Mouse (Mus musculus): Measurements from ENCODE around the gene Sec24b. TPM values are rescaled to one million over a fixed set of nuclear protein-coding genes. Genes with fewer than 3 reads are reported as not detected.

Sec24b gene
- polyA plus RNA-seq, 1 experiment from 2014 or later = 33.3 TPM

DNA sequence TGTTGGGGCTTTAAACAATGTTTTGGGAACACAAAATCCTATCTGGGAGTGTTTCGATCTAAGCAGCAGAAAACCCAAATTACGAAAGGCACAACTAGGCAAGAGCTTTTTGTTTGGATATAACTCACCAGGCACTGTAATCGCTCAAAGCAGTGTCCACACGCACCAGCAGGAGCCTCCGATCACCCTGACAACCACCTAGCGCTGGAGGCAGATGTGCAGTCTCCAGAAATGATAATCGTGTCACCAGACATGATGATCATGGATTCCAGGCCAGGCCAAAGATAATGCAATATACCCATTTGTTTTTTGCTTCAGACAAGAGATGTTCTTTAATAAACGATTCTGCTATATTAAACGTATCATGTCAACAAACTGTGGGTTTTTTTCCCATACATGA is 93.5 kb downstream of the Sec24b start:
- ATAC-seq (ENCODE audit: low FRiP score, low read depth) = no peak

DNA sequence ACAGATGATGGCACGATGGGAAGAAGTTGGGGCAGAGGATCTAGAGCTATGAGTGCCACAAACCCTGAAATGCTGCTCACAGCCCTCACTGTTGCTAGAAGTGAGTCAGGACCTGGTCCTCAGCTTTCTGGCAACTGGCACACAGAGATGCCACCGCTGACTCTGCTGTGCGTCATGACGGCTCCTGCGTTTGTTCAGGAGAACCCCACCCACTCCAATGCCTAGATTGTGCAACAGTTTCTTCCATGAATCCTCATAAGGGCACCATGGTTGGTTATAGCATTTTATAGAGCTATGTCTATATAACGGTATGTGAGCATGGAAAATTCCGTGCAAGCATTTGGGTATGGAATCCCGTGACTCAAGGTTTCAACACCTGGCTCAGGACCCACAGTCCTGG is 96.7 kb downstream of the Sec24b start:
- Histone ChIP-seq H3K27me3 (peaks cover 12% of the 10 kb centered on the region), H3K36me3 (no peaks in the 10 kb centered on the region), H3K4me2 (no peak overlapping the region), H3K4me1 (replicated peaks) (peaks cover 6% of the 10 kb centered on the region), H3K27ac (replicated peaks) (no peak overlapping the region), H3K4me3 (no peak overlapping the region), H3K9ac (no peak overlapping the region), H3K9me3 (no peaks in the 10 kb centered on the region)
- no peak for ATAC-seq (ENCODE audit: low FRiP score, low read depth)
- WGBS = 94% methylated on average over 8 of the region's 8 CpGs

More for the DNA sequence above, 93.5 kb downstream of the Sec24b start:
- peaks cover 22% of the 10 kb centered on the region for H3K4me1 ChIP-seq (replicated peaks)
- H3K4me2 ChIP-seq = no peak overlapping the region
- no peaks in the 10 kb centered on the region for H3K36me3 ChIP-seq
- no peaks in the 10 kb centered on the region for H3K9me3 ChIP-seq
- H3K9ac ChIP-seq = no peak overlapping the region
- no peak overlapping the region for H3K27ac ChIP-seq (replicated peaks)
- H3K27me3 ChIP-seq = peaks cover 12% of the 10 kb centered on the region
- no peak overlapping the region for H3K4me3 ChIP-seq
- WGBS = 61% methylated on average over 9 of the region's 9 CpGs

DNA sequence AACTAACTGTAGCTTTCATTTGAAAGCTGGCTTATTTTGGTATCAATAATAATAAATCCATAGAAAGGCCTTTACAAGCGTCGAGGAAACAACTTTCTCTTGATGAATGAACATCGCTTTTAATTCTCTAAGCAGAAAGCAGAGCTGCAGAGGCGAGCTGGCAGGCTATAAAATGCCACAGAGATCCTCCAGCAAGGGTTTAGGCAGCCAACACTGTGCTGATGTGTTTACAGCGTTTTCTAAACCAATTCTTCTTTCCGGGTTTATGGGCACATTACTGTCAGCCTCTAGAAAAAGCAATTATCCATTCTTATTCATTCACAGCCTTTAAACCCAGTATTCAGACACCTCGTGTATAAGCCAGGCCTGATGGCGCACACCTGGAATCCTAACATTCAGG is 98.8 kb downstream of the Sec24b start:
- 64% methylated on average over 8 of the region's 8 CpGs for WGBS
- Histone ChIP-seq H3K9me3 (no peaks in the 10 kb centered on the region), H3K9ac (no peak overlapping the region), H3K4me1 (replicated peaks) (no peaks in the 10 kb centered on the region), H3K27ac (replicated peaks) (no peak overlapping the region), H3K27me3 (no peaks in the 10 kb centered on the region), H3K4me2 (no peak overlapping the region), H3K4me3 (no peak overlapping the region), H3K36me3 (no peaks in the 10 kb centered on the region)
- no peak for ATAC-seq (ENCODE audit: low FRiP score, low read depth)

DNA sequence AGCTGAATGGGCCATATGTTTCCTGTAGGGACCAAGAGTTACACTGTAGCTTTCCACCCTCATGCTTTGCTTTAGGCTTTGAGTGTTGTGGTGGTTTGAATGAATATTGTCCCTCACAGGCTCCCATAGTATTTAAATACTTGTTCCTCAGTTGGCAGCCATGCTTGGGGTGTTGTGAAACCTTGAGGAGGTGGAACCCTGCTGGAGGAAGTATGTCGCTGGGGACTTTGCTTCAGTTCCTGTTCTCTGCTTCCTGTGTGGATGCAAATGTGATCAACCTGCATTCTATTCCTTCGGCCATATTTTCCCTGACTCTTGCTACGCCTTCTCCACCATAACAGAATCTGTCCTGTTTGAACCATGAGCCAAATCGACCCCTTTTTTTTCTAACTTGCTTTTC is 108.1 kb downstream of the Sec24b start:
- ATAC-seq (ENCODE audit: low FRiP score, low read depth) = no peak
- 89% methylated on average over 4 of the region's 4 CpGs for WGBS
- no peak overlapping the region for H3K27ac ChIP-seq (replicated peaks)
- no peaks in the 10 kb centered on the region for H3K27me3 ChIP-seq
- H3K9ac ChIP-seq = no peak overlapping the region
- H3K4me1 ChIP-seq (replicated peaks) = no peaks in the 10 kb centered on the region
- H3K4me2 ChIP-seq = no peak overlapping the region
- no peaks in the 10 kb centered on the region for H3K36me3 ChIP-seq
- H3K4me3 ChIP-seq = no peak overlapping the region
- H3K9me3 ChIP-seq = no peaks in the 10 kb centered on the region

DNA sequence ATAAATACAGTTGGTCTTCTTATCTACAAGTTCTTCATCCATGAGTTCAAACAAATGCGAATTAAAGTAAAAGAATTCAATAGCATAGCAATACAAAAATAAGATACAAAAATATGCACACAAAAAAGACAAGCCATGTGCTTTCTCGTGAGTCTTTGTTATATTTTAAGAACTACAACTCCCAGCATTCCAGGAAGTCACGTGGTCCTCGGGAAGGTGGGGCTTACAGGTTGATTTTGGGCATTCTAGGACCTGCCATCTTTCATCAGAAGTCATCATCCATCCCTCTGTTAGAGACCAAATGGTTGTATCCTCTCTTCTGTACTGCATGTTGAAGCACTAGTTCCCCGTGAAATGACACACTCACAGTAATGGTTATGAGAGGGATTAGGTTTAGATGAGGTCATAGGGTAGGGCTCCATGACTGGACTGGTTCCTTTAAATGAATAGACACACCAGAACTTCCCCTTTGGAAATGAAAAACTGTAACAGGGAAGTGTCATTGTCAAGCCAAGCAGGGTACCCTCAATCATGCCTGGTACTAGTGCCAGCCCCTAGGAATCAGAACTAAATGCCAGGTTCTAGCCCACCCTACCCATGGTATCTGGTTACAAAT is 112.1 kb downstream of the Sec24b start:
- 86% methylated on average over 5 of the region's 5 CpGs for WGBS
- Histone ChIP-seq H3K4me2 (no peak overlapping the region), H3K9me3 (no peaks in the 10 kb centered on the region), H3K27ac (replicated peaks) (no peak overlapping the region), H3K4me3 (no peak overlapping the region), H3K27me3 (no peaks in the 10 kb centered on the region), H3K4me1 (replicated peaks) (no peaks in the 10 kb centered on the region), H3K9ac (no peak overlapping the region), H3K36me3 (no peaks in the 10 kb centered on the region)
- no peak for ATAC-seq (ENCODE audit: low FRiP score, low read depth)

GRCm38 (mm10) chr3:129948359-129948758 is 113.0 kb downstream of the Sec24b start:
- Histone ChIP-seq H3K36me3 (no peaks in the 10 kb centered on the region), H3K27me3 (no peaks in the 10 kb centered on the region), H3K4me2 (no peak overlapping the region), H3K27ac (replicated peaks) (no peak overlapping the region), H3K9ac (no peak overlapping the region), H3K4me3 (no peak overlapping the region), H3K4me1 (replicated peaks) (no peaks in the 10 kb centered on the region), H3K9me3 (no peaks in the 10 kb centered on the region)
- ATAC-seq (ENCODE audit: low FRiP score, low read depth) = no peak
- 84% methylated on average over 5 of the region's 5 CpGs for WGBS

GRCm38 (mm10) chr3:129946217-129946914 is 115.0 kb downstream of the Sec24b start:
- H3K4me2 ChIP-seq = no peak overlapping the region
- no peak overlapping the region for H3K27ac ChIP-seq (replicated peaks)
- no peaks in the 10 kb centered on the region for H3K9me3 ChIP-seq
- ATAC-seq (ENCODE audit: low FRiP score, low read depth) = no peak
- H3K4me1 ChIP-seq (replicated peaks) = no peaks in the 10 kb centered on the region
- H3K4me3 ChIP-seq = no peak overlapping the region
- H3K27me3 ChIP-seq = no peaks in the 10 kb centered on the region
- no peak overlapping the region for H3K9ac ChIP-seq
- WGBS = 81% methylated on average over 5 of the region's 5 CpGs
- H3K36me3 ChIP-seq = no peaks in the 10 kb centered on the region

- no peak overlapping the region for H3K27ac ChIP-seq (replicated peaks)
- no peaks in the 10 kb centered on the region for H3K9me3 ChIP-seq
- H3K4me3 ChIP-seq = no peak overlapping the region
- H3K4me1 ChIP-seq (replicated peaks) = no peaks in the 10 kb centered on the region
- H3K4me2 ChIP-seq = no peak overlapping the region
- ATAC-seq (ENCODE audit: low FRiP score, low read depth) = no peak
- H3K9ac ChIP-seq = no peak overlapping the region
- H3K27me3 ChIP-seq = no peaks in the 10 kb centered on the region
- no peaks in the 10 kb centered on the region for H3K36me3 ChIP-seq
- WGBS = 88% methylated on average over 4 of the region's 4 CpGs
Measured at GRCm38 (mm10) chr3:129943813-129944212, 117.5 kb downstream of the Sec24b start.

DNA sequence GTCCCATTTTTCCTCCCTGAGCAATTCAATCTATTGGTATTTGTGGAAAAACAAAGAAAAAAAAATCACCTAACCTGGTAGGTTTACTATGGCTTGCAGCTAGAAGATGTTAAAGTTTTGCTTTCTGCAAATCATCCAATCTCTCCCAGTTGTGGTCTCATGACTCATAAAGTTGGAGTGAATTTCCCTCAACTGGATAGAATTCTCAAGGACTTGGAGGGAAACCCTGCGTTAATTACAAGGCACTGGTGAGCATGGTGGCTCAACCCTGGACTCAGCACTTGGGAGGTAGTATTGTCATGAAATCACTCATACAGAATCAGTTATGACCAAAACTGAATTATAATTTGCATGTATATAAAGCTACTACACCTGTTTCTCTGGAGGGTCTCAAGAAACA is 120.1 kb downstream of the Sec24b start:
- ATAC-seq (ENCODE audit: low FRiP score, low read depth) = no peak
- no peaks in the 10 kb centered on the region for H3K27me3 ChIP-seq
- 93% methylated on average over 1 of the region's 1 CpGs for WGBS
- no peaks in the 10 kb centered on the region for H3K9me3 ChIP-seq
- H3K4me1 ChIP-seq (replicated peaks) = no peaks in the 10 kb centered on the region
- no peak overlapping the region for H3K4me2 ChIP-seq
- H3K4me3 ChIP-seq = no peak overlapping the region
- no peak overlapping the region for H3K9ac ChIP-seq
- H3K36me3 ChIP-seq = no peaks in the 10 kb centered on the region
- no peak overlapping the region for H3K27ac ChIP-seq (replicated peaks)

DNA sequence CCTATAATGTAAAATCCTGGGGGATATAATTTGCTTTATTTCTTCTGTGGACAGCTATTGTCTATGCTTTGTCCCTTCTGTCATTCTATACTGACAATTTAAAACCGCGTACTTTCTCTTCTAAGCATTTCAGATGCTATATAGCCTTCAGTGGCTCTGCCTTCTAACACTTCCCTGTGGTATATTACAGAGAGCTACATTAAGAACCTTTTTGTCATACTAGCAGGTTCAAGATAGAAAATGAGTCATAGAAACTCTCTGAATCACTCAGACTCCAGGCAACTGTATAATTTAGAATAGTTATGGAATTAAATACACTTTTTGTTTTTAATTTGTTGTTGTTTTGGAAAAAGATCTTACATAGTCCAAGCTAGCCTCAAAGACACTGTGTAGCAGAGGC is 120.6 kb downstream of the Sec24b start:
- 93% methylated on average over 2 of the region's 2 CpGs for WGBS
- no peaks in the 10 kb centered on the region for H3K36me3 ChIP-seq
- no peak overlapping the region for H3K27ac ChIP-seq (replicated peaks)
- no peak for ATAC-seq (ENCODE audit: low FRiP score, low read depth)
- no peaks in the 10 kb centered on the region for H3K4me1 ChIP-seq (replicated peaks)
- no peaks in the 10 kb centered on the region for H3K27me3 ChIP-seq
- H3K9ac ChIP-seq = no peak overlapping the region
- no peak overlapping the region for H3K4me2 ChIP-seq
- no peak overlapping the region for H3K4me3 ChIP-seq
- no peaks in the 10 kb centered on the region for H3K9me3 ChIP-seq

DNA sequence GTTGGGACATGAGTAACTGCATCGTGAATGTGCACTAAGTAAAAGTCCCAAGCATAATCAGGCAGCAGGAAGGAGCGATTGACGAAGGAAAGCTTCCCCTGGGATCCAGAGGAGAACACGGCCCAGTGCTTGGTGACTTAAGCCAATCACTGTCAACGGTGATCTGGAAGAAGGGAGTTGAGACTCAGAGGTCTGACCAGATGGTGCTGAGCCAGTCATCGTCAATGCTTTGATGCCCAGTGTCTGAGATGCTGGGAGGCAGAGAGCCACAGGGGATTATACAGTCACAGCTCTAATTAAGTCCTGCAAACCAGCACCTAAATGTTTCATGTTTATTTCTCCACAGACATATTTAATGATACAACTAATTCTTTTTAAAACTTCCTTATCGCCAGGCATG is 122.3 kb downstream of the Sec24b start:
- Histone ChIP-seq H3K4me1 (replicated peaks) (no peaks in the 10 kb centered on the region), H3K27me3 (no peaks in the 10 kb centered on the region), H3K27ac (replicated peaks) (no peak overlapping the region), H3K4me3 (no peak overlapping the region), H3K4me2 (no peak overlapping the region), H3K9me3 (no peaks in the 10 kb centered on the region), H3K36me3 (no peaks in the 10 kb centered on the region), H3K9ac (no peak overlapping the region)
- no peak for ATAC-seq (ENCODE audit: low FRiP score, low read depth)
- WGBS = 45% methylated on average over 7 of the region's 7 CpGs

GRCm38 (mm10) chr3:129937848-129938247 is 123.5 kb downstream of the Sec24b start:
- Histone ChIP-seq H3K36me3 (no peaks in the 10 kb centered on the region), H3K4me2 (no peak overlapping the region), H3K4me1 (replicated peaks) (no peaks in the 10 kb centered on the region), H3K9me3 (no peaks in the 10 kb centered on the region), H3K27ac (replicated peaks) (no peak overlapping the region), H3K9ac (no peak overlapping the region), H3K4me3 (no peak overlapping the region), H3K27me3 (no peaks in the 10 kb centered on the region)
- WGBS = 63% methylated on average over 3 of the region's 3 CpGs
- no peak for ATAC-seq (ENCODE audit: low FRiP score, low read depth)

DNA sequence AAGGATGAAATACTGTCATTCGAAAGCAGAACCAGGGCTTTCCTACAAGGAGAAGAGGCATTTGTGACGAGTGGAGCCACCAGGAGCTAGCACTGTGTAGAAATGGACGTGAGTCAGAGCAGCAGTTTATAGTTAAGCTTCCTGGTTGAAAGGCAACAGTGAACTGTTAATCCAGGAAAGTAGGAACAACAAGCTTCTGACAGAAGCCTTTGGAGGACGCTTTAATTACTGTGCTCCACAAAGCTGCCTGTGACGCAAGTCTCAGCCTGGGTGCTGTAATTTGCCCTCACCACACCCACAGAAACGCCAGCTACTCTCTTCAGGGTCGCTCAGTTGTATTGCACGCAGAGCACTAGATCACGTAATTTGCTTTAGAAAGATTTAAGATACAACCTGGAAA is 124.8 kb downstream of the Sec24b start:
- no peak for ATAC-seq (ENCODE audit: low FRiP score, low read depth)
- WGBS = 68% methylated on average over 9 of the region's 9 CpGs
- Histone ChIP-seq H3K9ac (no peak overlapping the region), H3K9me3 (no peaks in the 10 kb centered on the region), H3K4me3 (no peak overlapping the region), H3K4me1 (replicated peaks) (no peaks in the 10 kb centered on the region), H3K27ac (replicated peaks) (no peak overlapping the region), H3K4me2 (no peak overlapping the region), H3K36me3 (no peaks in the 10 kb centered on the region), H3K27me3 (no peaks in the 10 kb centered on the region)
